Mouse (Mus musculus) small intestine, adult 2 months (tissue): ENCODE data around the gene Ppcdc. TPM values are rescaled to one million over a fixed set of nuclear protein-coding genes. Genes with fewer than 3 reads are reported as not detected.

Experiments
- H3K27ac ChIP-seq: fragments of 200-500 bp; 2 replicates; pipeline ENCODE4 v1.5.1; 2012; ENCODE audit warnings: low read depth, low read length, control low read depth, inconsistent platforms; ENCODE audit not compliant: insufficient read depth
- H3K27me3 ChIP-seq: fragments of 200-500 bp; 2 replicates; pipeline ENCODE4 v1.6.1; 2012; ENCODE audit warnings: mild to moderate bottlenecking, moderate library complexity, low read length, inconsistent platforms; ENCODE audit not compliant: control insufficient read depth, insufficient read depth
- H3K36me3 ChIP-seq: fragments of 200-500 bp; 2 replicates; pipeline ENCODE4 v1.6.1; 2012; ENCODE audit warnings: mild to moderate bottlenecking, low read length, control low read depth, inconsistent platforms; ENCODE audit not compliant: control insufficient read depth, insufficient read depth
- H3K4me1 ChIP-seq: fragments of 200-500 bp; 2 replicates; pipeline ENCODE4 v1.6.1; 2012; ENCODE audit warnings: low read length, inconsistent platforms, mixed read lengths; ENCODE audit not compliant: control insufficient read depth, insufficient read depth, insufficient read length
- H3K4me3 ChIP-seq: fragments of 200-500 bp; 2 replicates; pipeline ENCODE4 v1.5.1; 2012; ENCODE audit warnings: low read depth, mild to moderate bottlenecking, control low read depth, inconsistent platforms, low read length, moderate library complexity
- CTCF ChIP-seq: fragments of 200-500 bp; IDR thresholded peaks from 2 replicates; pipeline ENCODE4 v1.5.1; 2012; ENCODE audit warnings: low read depth, mild to moderate bottlenecking, control low read depth, inconsistent platforms, low read length, moderate library complexity, mixed read lengths; ENCODE audit not compliant: insufficient replicate concordance, insufficient read length; ENCODE audit errors: extremely low read depth
- POLR2A ChIP-seq: fragments of 200-500 bp; IDR thresholded peaks from 2 replicates; pipeline ENCODE4 v1.6.1; 2012; ENCODE audit warnings: low read depth, mild to moderate bottlenecking, control low read depth, inconsistent platforms, low read length, moderate library complexity
- WGBS: fragments of 180-500 bp; shearing (Covaris S2); methylation state at CpG from one replicate; pipeline ENCODE4 v1.1.7; 2018; 5-methylcytosine and 5-hydroxymethylcytosine counted together
- polyA plus RNA-seq: library from polyadenylated mRNA; depleted of rRNA; stranded (reverse); fragments of >200 nt; gene quantifications from 2 replicates; pipeline ENCODE4 v1.2.3, GENCODE M21; 2012

Ppcdc gene
- polyA plus RNA-seq, 1 experiment = 14.2 TPM

DNA sequence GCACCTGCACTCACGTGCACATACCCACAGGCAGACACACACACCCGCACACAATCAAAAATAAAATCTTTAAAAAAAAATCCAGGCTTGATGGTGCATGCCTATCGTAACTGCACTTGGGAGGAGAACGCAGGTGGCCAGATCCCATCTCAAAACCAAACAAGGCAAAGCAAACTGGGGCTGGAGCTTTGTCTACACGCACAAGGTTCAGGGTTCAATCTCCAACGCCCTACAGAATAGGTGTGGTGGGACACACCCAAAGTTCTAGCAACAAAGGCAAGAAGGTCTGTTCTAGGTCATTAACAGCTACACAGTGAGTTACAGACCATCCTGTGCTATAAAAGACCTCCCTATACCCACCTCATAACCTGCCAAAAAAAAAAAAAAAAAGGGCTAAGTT, 22.9 kb upstream of the Ppcdc start:
- 22% methylated on average over 6 of the region's 6 CpGs for WGBS

GRCm38 (mm10) chr9:57459707-57460106, 19.8 kb upstream of the Ppcdc start:
- TF ChIP-seq CTCF = peak; percentile 38; the same call in 1 of the 2 replicates
- no peak for TF ChIP-seq POLR2A
- H3K36me3 ChIP-seq = peaks cover 4% of the 10 kb centered on the region; the same call in 1 of the 2 replicates
- 95% methylated on average over 2 of the region's 2 CpGs for WGBS
- H3K27me3 ChIP-seq = no peaks in the 10 kb centered on the region
- H3K27ac ChIP-seq = no peak overlapping the region
- peaks cover 20% of the 10 kb centered on the region for H3K4me1 ChIP-seq
- no peak overlapping the region for H3K4me3 ChIP-seq

More for the DNA sequence above, 22.9 kb upstream of the Ppcdc start:
- peaks cover 4% of the 10 kb centered on the region; the same call in 1 of the 2 replicates for H3K36me3 ChIP-seq
- H3K4me3 ChIP-seq = peak overlapping the region; percentile 29; the same call in 1 of the 2 replicates
- TF ChIP-seq POLR2A = no peak
- no peak for TF ChIP-seq CTCF
- H3K27me3 ChIP-seq = no peaks in the 10 kb centered on the region
- H3K27ac ChIP-seq = peak overlapping the region; percentile 99
- peaks cover 35% of the 10 kb centered on the region for H3K4me1 ChIP-seq

GRCm38 (mm10) chr9:57453516-57453915, 13.6 kb upstream of the Ppcdc start:
- Histone ChIP-seq H3K4me3 (no peak overlapping the region), H3K36me3 (peaks cover 16% of the 10 kb centered on the region; the same call in 1 of the 2 replicates), H3K27ac (peak overlapping the region; percentile 70), H3K27me3 (no peaks in the 10 kb centered on the region), H3K4me1 (peaks cover 14% of the 10 kb centered on the region)
- TF ChIP-seq POLR2A = no peak
- TF ChIP-seq CTCF = no peak
- 84% methylated on average over 4 of the region's 4 CpGs for WGBS

- TF ChIP-seq CTCF = no peak
- Histone ChIP-seq H3K36me3 (peaks cover 18% of the 10 kb centered on the region), H3K27me3 (no peaks in the 10 kb centered on the region), H3K4me1 (peaks cover 14% of the 10 kb centered on the region), H3K4me3 (no peak overlapping the region), H3K27ac (peak overlapping the region; percentile 83)
- 38% methylated on average over 8 of the region's 8 CpGs for WGBS
Observed at GRCm38 (mm10) chr9:57452624-57453462, 12.9 kb upstream of the Ppcdc start.

DNA sequence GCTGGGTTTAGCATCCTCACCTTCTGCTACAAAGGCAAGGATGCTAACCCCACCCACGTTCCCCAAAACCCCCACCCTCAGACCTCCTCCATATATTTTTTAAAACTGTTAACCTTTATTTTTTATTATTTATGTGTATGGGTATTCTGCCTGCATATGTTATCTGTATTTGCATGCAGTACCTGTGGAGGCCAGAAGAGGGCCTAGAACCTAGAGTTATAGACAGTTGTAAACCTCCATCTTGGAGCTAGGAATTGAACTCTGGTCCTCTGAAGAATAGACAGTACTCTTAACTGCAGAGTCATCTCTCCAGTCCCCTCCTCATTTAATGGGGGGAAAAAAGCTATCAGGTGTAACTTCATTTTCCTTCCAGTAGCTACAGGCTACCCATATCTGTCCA, 9.8 kb upstream of the Ppcdc start:
- TF ChIP-seq POLR2A (no peak), CTCF (no peak; the same call in 1 of the 2 replicates)
- no peak overlapping the region for H3K4me3 ChIP-seq

DNA sequence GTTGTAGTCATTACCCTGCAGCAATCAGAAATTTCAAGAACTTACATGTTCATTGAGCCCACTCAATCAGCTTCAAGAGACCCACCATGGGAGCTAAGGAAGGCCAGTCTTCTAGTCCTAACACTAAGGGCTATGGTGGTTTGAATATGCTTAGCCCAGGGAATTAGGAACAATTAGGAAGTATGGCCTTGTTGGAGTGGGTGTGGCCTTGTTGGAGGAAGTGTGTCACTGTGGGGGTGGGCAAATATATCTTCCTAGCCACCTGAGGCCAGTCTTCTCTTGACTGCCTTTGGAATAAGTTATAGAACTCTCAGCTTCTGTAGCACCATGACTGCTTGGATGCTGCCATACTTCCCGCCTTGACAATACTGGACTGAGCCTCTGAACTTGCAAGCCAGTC, 696 bp upstream of the Ppcdc start:
- Histone ChIP-seq H3K36me3 (peaks cover 14% of the 10 kb centered on the region), H3K4me3 (no peak overlapping the region), H3K4me1 (peaks cover 4% of the 10 kb centered on the region; the same call in 1 of the 2 replicates), H3K27me3 (no peaks in the 10 kb centered on the region), H3K27ac (no peak overlapping the region)
- TF ChIP-seq CTCF (no peak), POLR2A (no peak)
- WGBS = 98% methylated on average over 1 of the region's 1 CpGs

More for the DNA sequence above, 9.8 kb upstream of the Ppcdc start:
- H3K36me3 ChIP-seq = peaks cover 37% of the 10 kb centered on the region
- H3K27ac ChIP-seq = no peak overlapping the region
- no peaks in the 10 kb centered on the region for H3K27me3 ChIP-seq
- WGBS = 61% methylated on average over 1 of the region's 1 CpGs
- peaks cover 12% of the 10 kb centered on the region for H3K4me1 ChIP-seq

DNA sequence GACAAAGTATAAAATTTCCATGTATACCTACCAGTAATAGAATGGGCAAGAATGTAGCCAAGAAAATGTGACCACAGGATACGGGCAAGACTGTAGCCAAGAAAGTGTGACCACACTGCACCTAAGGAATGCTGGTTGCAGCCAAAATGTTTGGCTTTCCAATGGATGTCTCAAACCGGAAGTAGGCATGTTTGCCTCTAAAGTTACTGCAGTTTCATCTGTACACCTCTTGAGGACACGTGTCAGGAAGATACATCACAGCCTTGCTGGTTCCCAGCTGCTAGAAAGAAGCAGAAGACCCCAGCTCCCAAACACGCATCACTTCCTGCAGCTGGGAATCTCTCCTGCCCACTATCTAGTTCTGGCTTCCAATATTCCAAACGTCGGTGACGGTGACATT, 841 bp downstream of the Ppcdc start:
- Histone ChIP-seq H3K36me3 (peaks cover 5% of the 10 kb centered on the region), H3K27ac (no peak overlapping the region), H3K27me3 (no peaks in the 10 kb centered on the region), H3K4me1 (peaks cover 4% of the 10 kb centered on the region; the same call in 1 of the 2 replicates), H3K4me3 (peak overlapping the region; percentile 68; the same call in 1 of the 2 replicates)
- 21% methylated on average over 7 of the region's 7 CpGs for WGBS
- TF ChIP-seq POLR2A = no peak
- no peak for TF ChIP-seq CTCF
